Mouse (Mus musculus) c-Kit-negative CD71-positive TER-119-positive erythroid progenitor cells, embryonic 14.5 days (primary cell): ENCODE measurements around the gene Grrp1.
"Not testable (repeated sequence)": the region's sequence is repeated elsewhere in the genome, so short reads cannot be mapped to it uniquely, and the experiment has no call there.

Experiments used
- DNase-seq: peaks from one replicate; pipeline ENCODE4 v3.0.0-alpha.2; 2013; ENCODE audit warnings: low read depth, low spot score

Grrp1 gene

DNA sequence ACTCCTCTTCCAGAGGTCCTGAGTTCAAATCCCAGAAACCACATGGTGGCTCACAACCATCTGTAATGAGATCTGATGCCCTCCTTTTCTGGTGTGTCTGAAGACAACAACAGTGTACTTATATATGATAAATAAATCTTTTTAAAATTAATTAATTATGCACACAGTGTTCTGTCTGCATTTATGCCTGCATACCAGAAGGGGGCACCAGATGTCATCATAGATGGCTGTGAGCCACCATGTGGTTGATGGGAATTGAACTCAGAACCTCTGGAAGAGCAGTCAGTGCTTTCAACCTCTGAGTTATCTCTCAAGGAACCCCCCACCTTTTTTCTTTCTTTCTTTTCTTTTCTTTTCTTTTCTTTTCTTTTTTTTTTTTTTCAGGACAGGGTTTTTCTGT lies 15.7 kb upstream of the Grrp1 start:
- not testable (repeated sequence) for DNase-seq

DNA sequence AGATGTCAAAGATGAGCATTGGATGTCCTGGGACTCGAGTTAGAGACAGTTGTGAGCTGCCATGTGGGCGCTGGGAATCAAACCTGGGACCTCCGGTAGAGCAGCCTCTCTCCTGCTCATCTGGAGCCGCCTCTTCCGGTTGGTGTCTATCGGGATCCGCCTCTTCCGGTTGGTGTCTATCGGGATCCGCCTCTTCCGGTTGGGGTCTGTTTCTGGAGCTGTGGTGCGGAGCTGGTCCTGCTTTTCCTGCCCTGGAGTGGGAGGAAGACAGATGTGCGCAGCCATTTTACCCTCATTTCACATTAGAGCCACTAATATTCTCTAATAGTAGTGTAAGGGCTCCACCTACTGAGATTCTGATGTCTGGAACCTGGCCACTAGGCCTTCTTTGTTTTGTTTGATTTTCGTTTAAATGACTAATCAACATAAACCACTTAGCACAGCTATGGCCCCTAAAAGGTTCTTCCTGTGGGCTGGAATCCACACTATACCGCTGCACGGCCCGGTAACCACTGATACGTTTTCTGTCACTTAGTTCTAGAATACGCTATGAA lies 14.3 kb upstream of the Grrp1 start:
- DNase-seq = no peak

DNA sequence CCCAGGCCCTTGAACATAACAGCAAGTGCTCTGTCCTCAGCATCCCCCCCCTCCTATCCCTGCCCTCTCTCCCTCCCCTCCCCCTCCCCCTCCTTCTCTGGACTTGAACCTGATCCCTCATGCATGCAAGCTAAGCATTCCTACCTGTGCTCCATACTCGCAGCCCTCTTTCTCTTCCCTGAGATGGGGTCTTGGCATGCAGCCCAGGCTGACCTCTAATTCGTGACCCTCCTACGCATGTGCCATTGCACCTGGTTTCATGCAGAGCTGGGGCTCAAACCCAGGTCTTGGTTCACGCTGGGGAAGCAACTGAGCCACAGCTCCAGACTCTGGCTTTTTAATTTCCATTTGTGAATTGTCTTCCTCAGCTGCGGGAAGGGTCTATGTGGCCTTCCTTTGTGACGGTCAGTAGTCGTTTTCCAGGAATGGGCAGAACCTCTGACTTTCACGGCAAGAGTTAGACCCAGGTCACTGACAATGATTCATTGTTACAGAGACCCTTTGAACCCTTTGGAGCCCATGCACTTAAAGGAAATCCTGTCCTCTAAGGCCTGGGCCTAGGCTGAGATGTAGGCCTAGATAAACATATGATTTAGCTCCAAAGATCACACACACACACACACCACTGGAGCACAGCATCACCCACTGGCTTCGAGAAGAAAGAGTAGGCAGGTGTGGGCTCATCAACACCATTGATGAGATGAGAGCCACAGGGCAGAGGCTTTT lies 12.1 kb upstream of the Grrp1 start:
- no peak for DNase-seq

DNA sequence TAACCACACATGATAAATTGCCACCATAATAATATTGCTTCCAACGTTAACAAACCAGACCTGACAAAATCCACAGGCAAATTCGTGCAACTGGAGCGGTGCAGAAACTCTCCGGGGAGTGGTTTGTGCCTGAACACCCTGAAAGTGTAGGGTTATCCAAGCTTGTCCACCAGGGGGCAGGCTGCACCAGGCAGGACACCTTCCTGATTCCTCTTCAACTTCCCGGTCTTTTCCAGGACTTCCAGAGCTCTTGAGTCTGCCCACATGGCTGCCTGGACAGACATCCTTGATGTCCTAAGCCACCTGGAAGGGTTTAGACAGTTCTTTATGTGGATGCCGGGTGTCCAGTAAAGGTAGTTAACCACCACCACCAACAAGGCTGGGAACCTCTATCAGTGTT lies 9.3 kb upstream of the Grrp1 start:
- DNase-seq = no peak

DNA sequence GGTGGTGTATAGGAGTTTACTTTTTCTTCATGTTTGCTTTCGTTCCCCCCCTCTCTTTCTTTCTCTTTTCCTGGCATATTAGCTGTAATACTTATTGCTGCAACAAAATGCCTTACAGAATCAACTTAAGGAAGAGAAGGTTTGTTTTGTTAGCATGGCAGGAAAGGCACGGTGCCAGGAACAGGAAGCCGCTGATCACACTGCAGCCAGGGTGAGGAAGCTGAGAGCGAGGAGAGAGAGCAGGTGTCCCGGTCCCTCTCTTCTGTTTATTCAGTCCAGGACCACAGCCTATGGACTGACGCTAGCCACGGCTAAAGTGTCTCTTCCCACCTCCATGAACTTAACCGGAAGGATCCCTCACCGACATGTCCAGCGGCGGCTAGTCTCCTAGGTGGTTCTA lies 4.4 kb upstream of the Grrp1 start:
- DNase-seq = no peak

DNA sequence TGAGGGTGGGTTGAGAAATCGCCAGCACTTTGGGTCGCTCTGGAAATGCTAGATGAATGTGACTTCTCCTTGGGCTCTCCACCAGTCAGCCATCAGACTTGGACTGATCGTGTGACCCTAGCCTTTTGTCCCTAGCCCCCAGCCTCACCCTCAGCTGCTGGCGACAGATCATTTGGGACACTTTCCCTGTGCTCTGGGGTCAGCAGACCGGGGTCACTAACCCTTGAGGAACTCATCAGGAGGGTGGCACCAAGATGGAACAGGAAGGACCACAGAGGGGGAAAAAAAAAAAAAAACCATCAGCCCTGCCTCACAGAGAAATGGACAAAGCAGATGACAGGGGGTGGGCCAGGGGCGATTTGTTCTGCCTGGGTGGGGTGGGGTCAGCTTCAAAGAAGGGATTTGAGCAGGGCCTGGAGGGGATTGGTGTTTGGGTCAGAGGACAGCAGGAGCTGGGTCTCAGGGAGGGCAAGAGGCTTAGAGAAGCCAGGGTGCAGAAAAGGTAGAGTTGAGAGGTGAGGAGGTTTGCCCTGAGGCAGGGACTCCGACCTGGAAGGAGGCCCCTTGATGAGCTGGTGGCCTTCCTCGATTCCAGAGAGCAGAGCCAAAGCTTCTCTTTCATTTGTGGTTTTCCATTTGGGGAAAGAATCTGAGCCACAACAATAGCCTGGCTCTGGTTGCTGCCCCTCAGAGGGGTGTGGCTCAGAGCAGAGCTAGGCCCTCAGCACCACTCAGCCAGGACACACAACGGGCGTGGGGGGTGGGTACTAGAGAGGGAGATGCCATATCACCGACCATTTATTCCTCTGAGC lies 3.5 kb upstream of the Grrp1 start:
- no peak for DNase-seq

DNA sequence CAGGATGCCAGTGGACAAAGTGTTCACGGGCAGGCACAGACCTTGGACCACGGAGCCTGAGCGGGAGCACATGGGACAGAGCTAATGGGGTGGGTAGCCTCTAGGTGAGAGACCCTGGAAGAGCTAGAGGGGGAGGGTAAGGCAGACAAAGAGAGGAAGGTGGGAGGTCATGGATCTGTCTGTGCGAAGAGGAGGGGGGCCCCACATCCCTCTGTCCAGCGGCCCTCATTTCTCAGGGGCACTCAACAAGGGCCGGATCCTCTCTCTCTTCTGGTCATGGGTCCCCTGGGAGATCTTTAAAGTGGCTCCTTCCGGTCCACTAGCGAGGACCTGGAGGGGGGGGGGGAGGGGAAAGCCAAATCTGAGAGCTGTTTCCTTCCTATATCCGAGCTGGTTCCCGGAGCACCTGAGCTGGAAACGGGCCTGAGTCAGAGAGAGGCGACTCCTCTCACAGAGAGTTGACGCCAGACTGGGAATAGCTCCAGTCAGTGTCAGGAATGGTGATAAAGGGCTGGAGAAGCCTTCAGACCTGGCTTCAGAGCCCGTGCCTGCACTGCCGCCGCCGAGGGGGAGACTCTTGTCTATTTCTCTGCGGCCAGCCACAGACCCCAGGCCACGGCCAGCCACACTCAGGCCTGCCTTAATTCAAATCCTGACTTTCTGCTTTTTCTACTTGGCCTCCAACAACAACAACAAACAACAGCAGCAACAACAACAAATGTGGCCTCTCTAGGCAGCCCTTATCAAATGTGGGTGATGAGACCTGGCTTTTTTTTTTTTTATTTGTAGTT lies 2.7 kb upstream of the Grrp1 start:
- DNase-seq = no peak

DNA sequence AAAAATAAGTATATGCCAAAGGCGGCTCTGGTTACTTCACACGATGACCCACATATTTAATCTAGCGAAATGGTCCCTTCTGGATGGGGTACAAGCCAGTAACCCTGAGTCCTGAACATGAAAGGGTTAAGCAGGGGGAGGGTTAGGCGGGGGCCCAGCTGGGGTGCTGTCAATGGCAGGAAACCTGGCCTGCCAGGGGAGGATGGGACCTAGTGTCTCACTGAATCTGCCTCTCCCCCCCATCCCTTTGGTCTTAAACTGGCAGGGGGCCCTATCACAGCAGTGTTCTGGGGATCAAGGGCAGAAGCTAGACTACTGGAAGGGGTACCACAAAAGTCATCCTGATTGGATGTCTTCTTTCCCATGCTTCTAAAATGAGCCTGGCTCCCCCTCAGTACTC lies 1.9 kb upstream of the Grrp1 start:
- no peak for DNase-seq

DNA sequence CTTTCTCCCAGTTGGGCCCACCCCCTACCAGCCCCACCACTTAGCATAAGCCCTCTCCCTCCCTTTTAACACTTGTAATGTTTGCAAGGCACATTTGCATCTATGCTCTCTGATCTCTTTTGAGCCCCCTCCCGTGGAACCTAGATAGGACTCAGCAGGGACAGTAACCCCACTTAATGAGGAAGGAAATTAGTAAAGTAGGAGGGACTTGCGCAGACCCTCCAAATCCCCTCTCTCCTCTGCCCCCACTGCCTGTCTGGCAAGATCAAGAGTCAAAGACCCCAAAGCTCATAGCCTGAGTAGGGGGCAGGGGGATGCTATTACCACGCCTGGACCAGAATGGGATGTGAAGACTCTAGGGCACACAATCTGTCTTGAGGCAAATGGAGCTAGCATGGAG lies 929 bp upstream of the Grrp1 start:
- DNase-seq = no peak

DNA sequence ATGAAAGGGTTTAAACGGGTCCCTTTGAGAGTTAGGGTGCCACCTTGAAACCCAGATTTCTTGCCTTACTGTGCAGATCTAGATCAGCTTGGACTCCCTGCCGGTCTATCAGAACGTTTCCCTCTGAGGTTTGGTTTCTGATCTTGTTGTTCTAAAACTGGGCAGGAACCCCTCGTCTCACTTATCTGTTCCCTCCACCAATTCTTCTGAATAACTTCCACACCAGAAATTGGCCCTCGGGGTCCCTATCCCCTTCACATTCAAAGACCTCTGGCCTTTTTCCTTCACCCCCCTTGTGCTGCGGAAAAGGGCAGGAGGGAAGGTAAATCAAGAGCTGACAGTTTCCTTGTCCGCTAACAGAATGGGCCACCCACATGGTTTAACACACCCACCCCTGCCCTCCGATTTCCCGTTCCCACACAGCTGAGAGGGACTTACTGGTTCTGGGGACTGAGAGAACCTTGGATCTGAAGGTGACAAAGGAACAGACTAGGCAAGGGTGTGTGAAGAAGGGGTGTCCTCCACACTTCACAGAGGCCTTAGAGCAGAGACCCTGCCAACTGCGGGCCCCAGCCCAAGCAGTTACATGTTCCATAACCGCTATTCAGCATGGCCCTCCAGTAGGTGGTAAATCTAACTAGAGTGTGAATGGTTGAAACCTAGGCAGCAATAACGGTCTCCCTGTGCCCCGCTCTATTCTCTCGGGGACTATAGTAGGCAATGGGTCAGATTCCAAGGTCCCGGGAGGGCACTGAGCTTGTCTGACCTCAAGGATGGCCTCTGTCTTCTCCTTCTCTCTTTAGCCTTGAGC lies 790 bp downstream of the Grrp1 start:
- no peak for DNase-seq

DNA sequence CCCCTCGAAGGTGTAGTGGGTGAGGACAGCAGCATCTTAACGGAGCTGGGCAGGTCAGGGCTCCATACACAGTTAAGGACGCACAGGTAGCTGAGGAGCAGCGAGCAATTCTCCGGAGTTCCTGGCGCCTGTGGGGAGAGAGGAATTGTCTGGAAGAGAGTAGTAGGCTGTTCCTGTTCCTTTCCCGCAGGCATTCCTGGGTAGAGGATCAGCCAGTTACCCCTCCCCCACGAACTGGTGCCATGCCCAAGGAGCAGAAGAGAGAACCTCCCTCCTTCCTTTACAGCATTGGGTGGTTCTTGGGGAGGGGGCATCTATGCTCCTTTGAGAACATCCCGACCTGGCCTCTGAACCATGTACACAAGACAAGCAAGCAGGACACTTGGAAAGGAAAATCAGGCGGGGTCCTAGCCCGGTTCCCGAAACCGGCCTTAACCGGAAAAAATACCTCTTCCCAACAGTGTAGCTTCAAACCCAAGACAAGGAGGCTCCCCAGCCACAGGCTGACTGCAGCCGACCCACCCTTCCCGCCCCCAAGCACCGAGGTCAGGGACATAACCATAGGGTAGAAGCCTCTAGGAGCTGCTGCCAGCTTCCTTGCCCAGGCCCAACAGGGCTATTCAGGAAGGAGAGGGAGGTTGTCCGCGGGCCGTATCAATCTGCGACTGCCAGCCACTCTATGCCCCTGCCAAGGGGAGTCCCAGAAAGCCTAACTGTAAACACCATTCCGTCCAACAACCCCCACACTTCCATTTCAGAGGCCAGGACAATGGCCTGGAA lies 1.6 kb downstream of the Grrp1 start:
- DNase-seq = no peak

DNA sequence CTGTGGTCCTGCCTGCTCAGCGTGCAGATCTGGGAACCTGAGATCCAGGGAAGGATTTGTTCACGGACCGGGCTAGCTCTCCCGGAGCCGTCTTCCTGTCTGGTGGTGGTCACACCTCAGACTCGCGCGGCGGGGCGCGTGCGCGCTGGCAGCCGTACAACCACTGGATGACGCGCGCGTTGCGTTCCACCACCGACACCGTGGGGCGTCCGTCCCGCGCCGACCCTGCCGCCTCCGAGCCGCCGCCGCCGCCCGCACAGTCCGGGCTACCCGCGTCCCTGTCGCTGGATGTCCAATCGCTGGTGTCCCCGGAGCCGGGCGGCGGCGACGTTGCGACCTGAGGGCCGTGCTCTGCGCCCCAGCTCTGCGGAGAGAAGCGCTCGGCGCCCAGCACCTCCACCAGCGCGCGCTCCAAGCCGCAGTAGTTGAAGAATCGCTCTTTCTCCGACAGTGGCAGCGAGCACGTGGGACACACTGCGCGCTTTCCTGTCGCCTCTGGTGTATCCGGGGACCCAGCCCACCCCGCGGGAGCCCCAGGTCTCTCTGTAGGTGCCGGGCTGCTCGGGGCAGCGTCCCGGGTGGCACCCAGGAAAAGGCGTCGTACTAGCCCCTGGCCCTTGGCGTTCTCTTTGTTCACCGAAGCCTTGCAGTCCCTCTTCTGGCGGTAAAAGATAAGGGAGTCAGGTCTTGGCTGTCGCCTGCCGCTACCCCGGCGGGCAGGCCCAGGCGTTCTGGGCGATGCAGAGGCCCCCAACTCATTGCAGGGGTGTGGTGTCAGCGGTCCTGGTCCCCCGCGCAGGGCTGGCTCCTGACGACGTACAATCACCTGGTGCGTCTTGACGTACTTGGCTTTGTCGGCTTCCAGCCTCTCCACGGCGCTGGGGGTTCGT lies 2.4 kb downstream of the Grrp1 start:
- DNase-seq = no peak

DNA sequence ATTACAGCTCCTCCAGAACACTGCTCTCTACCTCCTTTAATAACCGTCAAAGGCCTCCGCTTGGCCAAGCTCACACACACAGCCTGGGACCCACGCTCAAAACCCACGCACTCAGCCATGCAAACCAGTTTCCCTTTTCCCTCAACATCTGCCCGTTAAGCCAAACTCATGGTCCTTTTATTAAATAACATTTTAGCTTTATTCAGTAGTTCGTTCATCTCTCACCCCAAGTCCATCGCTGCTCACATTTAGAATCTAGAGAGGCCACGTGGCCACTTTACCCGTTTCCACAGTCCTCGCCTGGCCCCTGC lies 3.0 kb downstream of the Grrp1 start:
- no peak for DNase-seq

DNA sequence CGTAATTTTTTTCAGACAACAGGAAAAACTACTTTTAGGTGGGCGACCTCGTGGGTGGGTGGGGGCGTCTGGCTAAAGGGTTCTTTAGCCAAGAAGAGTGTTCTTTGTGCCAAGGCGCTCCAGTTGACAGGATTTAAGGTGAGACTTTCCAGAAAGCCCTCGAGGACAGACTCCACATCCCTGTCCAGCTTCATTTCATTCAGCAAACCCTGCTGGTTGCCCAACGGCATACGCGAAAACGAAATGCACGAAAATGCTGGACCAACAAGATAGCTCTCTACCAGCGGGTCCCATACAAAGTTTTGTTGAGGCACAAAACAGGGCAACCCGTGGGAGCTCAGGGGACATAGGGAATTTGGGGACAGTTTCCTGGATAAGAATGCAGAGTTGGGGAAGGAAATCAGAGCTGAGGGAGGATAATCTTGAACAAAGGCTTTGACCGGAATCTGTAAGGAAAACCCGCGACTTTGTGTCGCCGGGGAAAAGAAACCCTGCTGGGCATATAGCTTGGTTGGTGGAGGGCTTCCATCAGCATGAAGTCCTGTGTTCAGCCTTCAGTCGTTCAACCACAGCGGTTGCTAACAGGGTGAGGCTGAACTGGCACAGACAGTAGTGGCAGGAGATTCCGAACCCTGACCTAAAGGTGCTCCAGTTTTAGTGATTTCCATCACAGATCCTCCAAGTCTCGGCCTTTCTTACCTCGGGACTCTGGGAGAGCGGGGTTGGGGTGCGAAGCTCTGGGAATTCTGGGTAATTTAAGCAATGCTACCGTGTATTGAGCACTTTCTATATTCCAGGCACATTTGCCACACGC lies 3.6 kb downstream of the Grrp1 start:
- no peak for DNase-seq

DNA sequence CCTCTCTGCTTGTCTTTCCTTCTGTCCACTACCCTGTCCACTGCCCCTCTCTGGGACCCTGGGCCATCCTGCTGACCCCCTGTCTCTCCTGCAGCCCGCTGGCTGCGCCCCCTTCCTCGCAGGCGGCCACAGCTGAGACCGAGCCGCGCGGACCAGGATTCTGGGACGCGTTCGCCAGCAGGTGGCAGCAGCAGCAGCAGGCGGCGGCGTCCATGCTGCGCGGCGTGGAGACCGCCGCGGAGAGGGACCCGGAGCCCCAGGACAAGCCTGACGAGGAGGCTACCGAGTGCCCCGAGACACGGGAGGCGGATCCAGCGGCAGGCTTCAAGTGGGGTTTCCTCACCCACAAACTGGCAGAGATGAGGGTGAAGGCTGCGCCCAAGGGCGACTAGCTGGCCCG lies 4.3 kb downstream of the Grrp1 start:
- DNase-seq = no peak

DNA sequence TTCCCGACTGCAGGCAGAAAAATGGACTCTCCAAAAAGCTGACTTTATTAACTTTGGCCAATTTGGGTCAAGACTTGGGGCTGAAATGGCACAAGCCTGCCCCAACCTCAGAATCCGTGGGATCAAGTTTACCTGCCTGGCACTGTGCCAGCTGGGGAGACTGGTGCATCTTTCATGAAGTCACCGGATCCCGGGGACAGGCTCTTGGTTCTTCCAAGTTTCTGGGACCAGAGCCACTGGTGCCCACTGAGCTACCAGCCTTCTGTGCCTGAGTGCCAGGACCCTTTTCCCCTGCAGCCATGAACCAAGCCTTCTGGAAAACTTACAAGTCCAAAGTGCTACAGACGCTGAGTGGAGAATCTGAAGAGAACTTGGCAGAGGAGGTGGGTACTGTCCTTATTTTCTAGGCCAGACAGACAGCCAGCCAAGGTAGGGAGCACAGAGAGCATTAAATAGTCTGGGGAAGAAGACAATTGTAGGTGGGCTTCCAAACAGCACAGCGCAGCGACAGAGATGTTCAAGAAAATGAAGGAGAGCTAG lies 7.1 kb downstream of the Grrp1 start, which contains the start of gene Gm30191:
Gm30191 (plus strand) TSS at position 217 of the 540 bp plus-strand sequence.
- DNase-seq = no peak

DNA sequence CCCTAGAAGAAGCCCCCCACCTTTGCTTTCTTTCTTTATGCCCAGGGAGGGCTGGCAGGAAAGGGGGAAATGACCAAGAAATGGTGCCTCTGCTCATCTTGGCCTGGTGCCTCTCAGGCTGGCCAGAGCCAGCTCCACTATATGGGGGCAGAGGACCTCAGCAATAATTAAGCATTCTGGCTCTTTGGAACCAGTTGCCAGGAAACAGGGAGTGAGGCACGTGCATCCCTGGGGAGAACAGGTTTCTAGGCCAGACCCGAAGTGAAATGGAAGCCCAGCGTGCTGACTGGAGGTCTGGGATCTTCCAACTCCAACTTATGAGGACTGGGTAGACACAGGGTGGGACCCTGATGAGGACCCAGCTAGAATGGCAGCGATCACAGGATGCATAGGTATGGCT lies 7.7 kb downstream of the Grrp1 start:
- DNase-seq = no peak

DNA sequence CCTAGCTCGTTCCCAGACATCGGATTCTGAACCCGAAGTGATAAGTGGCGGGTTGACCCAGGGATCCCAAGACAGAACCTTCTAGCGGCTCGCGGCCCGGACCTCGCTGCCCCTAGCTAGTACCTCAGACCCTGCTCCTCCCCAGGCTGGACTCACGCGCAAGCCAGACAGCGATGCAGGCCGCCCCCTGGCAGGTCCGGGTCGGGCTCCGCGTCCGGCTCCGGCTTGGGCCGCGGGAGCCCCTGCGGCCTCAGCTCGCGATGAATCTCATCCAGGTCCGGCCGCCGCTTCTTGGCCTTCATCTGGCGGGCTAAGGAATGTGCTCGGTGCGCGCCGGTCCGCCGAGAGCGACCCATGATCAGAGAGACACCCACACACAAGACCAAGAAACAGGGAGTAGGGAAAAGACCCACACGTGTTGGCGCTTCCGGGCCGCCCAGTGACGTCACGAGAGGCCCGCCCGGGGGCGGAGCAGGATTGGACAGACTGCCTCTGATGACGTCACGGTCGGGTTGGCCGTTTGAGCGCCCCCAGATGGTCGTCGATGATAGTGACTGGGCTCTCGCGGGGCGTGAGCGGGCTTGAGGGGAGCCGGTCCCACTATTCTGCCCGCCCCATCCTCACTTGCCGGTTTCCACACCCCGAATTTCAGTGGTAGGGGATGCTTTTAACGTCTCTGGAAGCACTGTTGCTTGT lies 8.6 kb downstream of the Grrp1 start, which contains the start of gene Zfp593:
Zfp593 (minus strand) TSS at position 445 of the 696 bp plus-strand sequence.
- DNase-seq = peak; percentile 81
